Mouse (Mus musculus): Measurements from ENCODE around the gene Snx29.

GRCm38 (mm10) chr16:11670251-11670970 is 347.7 kb downstream of the Snx29 start:
- peak; percentile 86; the same call in 1 of the 2 replicates for TF ChIP-seq CTCF (IDR thresholded peaks at IDR 0.05)
- no peak for TF ChIP-seq EP300 (IDR thresholded peaks at IDR 0.05)
